Comparison of ENCODE assay signal across 38 mouse cellular contexts in genomic region chr10:94260544-94260943, GRCm38 (mm10). TPM values are rescaled to one million over a fixed set of nuclear protein-coding genes. Genes with fewer than 3 reads are reported as not detected.
"Had no signal": no experiment of that assay in that cellular context is flagged by ENCODE, and none has a peak within 500 bp of the region (broad histone marks: within the 10 kb centered on the region; RNA-seq: fewer than 3 reads in every experiment).

No protein-coding gene starts in this region.

- H3K4me1 ChIP-seq: heart, embryonic 10.5 days; heart, embryonic 12.5 days; hindbrain, embryonic 12.5 days; intestine, embryonic 15.5 days; limb, embryonic 13.5 days; limb, embryonic 15.5 days had no signal

- DNase-seq: gastrocnemius, postnatal 25 days; heart, adult 18-20 months; heart, postnatal 10 days; heart, postnatal 4 days; kidney, adult 18-20 months; kidney, adult 8-10 months; kidney, postnatal 10 days; kidney, postnatal 25 days; kidney, postnatal 4 days; layer of hippocampus, adult 9-11 months; layer of hippocampus, postnatal 36 days; left cerebral cortex, postnatal 4 days had no signal

- H3K36me3 ChIP-seq: heart, embryonic 10.5 days; heart, embryonic 12.5 days; hindbrain, embryonic 10.5 days; hindbrain, embryonic 12.5 days; intestine, embryonic 15.5 days; limb, embryonic 13.5 days; limb, embryonic 15.5 days had no signal

- H3K4me2 ChIP-seq: heart, embryonic 12.5 days; hindbrain, embryonic 12.5 days; hindbrain, embryonic 14.5 days; intestine, embryonic 15.5 days; limb, embryonic 13.5 days; limb, embryonic 15.5 days had no signal

- H3K27me3 ChIP-seq: heart, embryonic 12.5 days; hindbrain, embryonic 12.5 days; intestine, embryonic 15.5 days; limb, embryonic 13.5 days; limb, embryonic 15.5 days had no signal

- ATAC-seq: hindbrain, embryonic 16.5 days; inflammation-experienced regulatory T-cells, adult 6 months; intestine, embryonic 15.5 days; intestine, postnatal 0 days had no signal

- H3K4me3 ChIP-seq: heart, embryonic 10.5 days; heart, embryonic 12.5 days; hindbrain, embryonic 10.5 days; hindbrain, embryonic 12.5 days; intestine, embryonic 15.5 days; layer of hippocampus, adult 2 months; limb, embryonic 13.5 days; limb, embryonic 15.5 days had no signal

- H3K9ac ChIP-seq: heart, embryonic 12.5 days; hindbrain, embryonic 12.5 days; hindbrain, embryonic 14.5 days; intestine, embryonic 15.5 days; limb, embryonic 13.5 days; limb, embryonic 15.5 days had no signal

- H3K27ac ChIP-seq: heart, embryonic 10.5 days; hindbrain, embryonic 10.5 days; hindbrain, embryonic 12.5 days; hindbrain, embryonic 14.5 days; intestine, embryonic 15.5 days; layer of hippocampus, adult 2 months; limb, embryonic 13.5 days; limb, embryonic 15.5 days had no signal

- H3K9me3 ChIP-seq: heart, embryonic 10.5 days; heart, embryonic 12.5 days; hindbrain, embryonic 10.5 days; hindbrain, embryonic 12.5 days; intestine, embryonic 15.5 days; limb, embryonic 13.5 days; limb, embryonic 15.5 days had no signal

RNA-seq across cellular contexts. Expression of gene Gm4792, which starts 38.0 kb away (rescaled TPM):
- total RNA-seq: gastrocnemius, adult 8-10 months; gastrocnemius, postnatal 25 days; gastrocnemius, postnatal 4 days; granulocyte monocyte progenitor cell, adult 5-6 weeks; heart, adult 18-20 months; heart, adult 8-10 months; heart, postnatal 10 days; heart, postnatal 25 days; heart, postnatal 4 days; layer of hippocampus, adult 2 months; layer of hippocampus, postnatal 14 days; layer of hippocampus, postnatal 36 days; left cerebral cortex, adult 18-20 months; left cerebral cortex, adult 8-10 months; left cerebral cortex, postnatal 10 days; left cerebral cortex, postnatal 25 days; left cerebral cortex, postnatal 4 days had no signal
- polyA plus RNA-seq: heart, embryonic 10.5 days; heart, embryonic 12.5 days; heart, embryonic 14.5 days; inflammation-experienced regulatory T-cells, adult 6 months; intestine, embryonic 15.5 days; intestine, postnatal 0 days; kidney, embryonic 14.5 days; kidney, embryonic 16.5 days; limb, embryonic 11.5 days; limb, embryonic 13.5 days; limb, embryonic 15.5 days had no signal
